Mouse (Mus musculus) bone marrow, adult 2 months (tissue): ENCODE results near the gene Acadm. TPM values are rescaled to one million over a fixed set of nuclear protein-coding genes. Genes with fewer than 3 reads are reported as not detected.

ENCODE experiments used
- H3K27ac ChIP-seq: fragments of 200-500 bp; 2 replicates; pipeline ENCODE4 v1.5.1; 2012; ENCODE audit warnings: low read depth, mild to moderate bottlenecking, control low read depth, inconsistent platforms, low read length; ENCODE audit not compliant: control insufficient read depth, poor library complexity, insufficient read depth
- H3K4me1 ChIP-seq: fragments of 200-500 bp; 2 replicates; pipeline ENCODE4 v1.6.1; 2011; ENCODE audit warnings: low read length; ENCODE audit not compliant: control insufficient read depth, insufficient read depth
- H3K4me3 ChIP-seq: fragments of 200-500 bp; replicated peaks from 2 replicates; pipeline ENCODE3; 2011; ENCODE audit warnings: mild to moderate bottlenecking, low read depth, low read length, control low read depth; ENCODE audit not compliant: control insufficient read depth
- CTCF ChIP-seq: fragments of 200-500 bp; IDR thresholded peaks from 2 replicates; pipeline ENCODE4 v1.5.1; 2011; ENCODE audit warnings: low read length, control low read depth; ENCODE audit not compliant: control insufficient read depth, insufficient read depth
- POLR2A ChIP-seq: fragments of 200-500 bp; IDR thresholded peaks from 2 replicates; pipeline ENCODE4 v1.6.1; 2011; ENCODE audit warnings: low read depth, mild to moderate bottlenecking, control low read depth, low read length, borderline replicate concordance; ENCODE audit not compliant: control insufficient read depth
- WGBS: fragments of 180-500 bp; shearing (Covaris S2); methylation state at CpG from one replicate; pipeline ENCODE4 v1.1.7; 2018; 5-methylcytosine and 5-hydroxymethylcytosine counted together
- polyA plus RNA-seq: library from polyadenylated mRNA; stranded (reverse); fragments of >200 nt; gene quantifications from 2 replicates; pipeline ENCODE4 v1.2.4, GENCODE M21; 2011; ENCODE audit warnings: low replicate concordance; ENCODE audit not compliant: missing spikeins, insufficient read depth, insufficient read length

Gene Acadm
- polyA plus RNA-seq, 1 experiment: 65.8 TPM

DNA sequence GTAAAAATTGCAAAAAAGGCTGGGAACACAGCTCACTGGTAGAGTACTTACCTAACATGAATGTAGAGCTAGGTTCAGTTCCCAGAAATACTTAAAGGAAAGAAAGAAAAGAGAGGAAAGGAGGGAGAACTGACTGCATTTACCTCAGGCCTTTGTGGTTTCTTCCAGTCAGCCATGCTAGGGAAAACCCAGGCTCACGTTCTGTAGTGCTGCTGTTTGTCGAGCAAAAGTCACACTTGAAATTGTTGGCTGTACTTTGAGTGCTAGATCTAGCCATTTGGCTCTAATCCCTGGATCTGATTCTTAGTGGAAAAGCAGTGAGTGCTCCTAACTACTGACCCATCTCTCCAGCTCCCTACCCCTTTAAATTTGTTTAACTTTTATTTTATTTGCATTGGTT is 3.7 kb upstream of the Acadm start:
- Histone ChIP-seq H3K27ac (no peak overlapping the region), H3K4me1 (peaks cover 1% of the 10 kb centered on the region; the same call in 1 of the 2 replicates), H3K4me3 (no peak overlapping the region)
- WGBS: 72% methylated on average over 2 of the region's 2 CpGs
- no peak for TF ChIP-seq POLR2A
- TF ChIP-seq CTCF: no peak

DNA sequence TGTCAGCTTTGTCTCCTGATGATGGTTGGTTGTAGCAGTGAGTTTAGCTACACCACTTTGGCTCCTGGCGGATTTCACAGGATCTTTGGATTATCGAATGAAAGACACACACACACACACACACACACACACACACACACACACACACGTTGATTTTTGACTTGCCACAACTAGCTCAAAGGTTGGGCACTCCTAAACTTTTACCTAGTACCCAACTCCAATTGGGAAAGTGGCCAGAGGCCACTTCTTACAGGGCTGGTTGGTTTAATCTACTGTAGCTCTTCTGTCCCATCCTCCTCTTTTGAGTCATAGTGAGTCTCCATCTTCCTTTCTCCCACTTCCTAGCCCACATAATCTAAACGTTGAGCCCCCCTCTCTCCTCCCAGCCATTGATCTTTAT is 2.8 kb upstream of the Acadm start:
- WGBS: 74% methylated on average over 4 of the region's 4 CpGs

DNA sequence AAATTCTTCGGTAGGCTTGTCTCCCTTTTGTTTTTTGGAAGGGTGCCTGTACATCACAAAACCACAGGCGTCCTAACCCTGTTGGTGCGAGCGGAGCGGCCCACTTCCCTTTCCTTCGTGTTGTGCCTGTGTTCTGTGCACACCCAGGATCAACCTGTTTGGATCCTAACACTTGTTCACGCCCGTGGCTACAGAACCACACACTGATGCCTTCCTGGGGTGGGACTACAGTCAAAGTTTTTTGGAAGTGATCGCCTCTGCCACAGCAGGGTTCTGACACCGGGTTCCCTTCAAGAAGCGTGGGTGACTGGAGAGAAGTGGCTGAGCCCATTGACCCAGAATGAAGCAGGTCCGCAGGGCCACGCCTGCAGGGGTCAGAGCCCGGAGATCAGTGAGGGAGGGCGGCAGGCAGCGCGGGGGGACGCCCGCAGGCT is 514 bp downstream of the Acadm start:
- peak overlapping the region; percentile 75 for H3K27ac ChIP-seq
- WGBS: under 1% methylated on average over 19 of the region's 19 CpGs
- H3K4me1 ChIP-seq: peaks cover 1% of the 10 kb centered on the region; the same call in 1 of the 2 replicates
- H3K4me3 ChIP-seq: peak overlapping the region; percentile 80
- no peak for TF ChIP-seq CTCF
- no peak for TF ChIP-seq POLR2A

More for the DNA sequence above, 2.8 kb upstream of the Acadm start:
- Histone ChIP-seq H3K27ac (no peak overlapping the region), H3K4me3 (no peak overlapping the region), H3K4me1 (peaks cover 1% of the 10 kb centered on the region; the same call in 1 of the 2 replicates)
- TF ChIP-seq CTCF (no peak), POLR2A (no peak)

DNA sequence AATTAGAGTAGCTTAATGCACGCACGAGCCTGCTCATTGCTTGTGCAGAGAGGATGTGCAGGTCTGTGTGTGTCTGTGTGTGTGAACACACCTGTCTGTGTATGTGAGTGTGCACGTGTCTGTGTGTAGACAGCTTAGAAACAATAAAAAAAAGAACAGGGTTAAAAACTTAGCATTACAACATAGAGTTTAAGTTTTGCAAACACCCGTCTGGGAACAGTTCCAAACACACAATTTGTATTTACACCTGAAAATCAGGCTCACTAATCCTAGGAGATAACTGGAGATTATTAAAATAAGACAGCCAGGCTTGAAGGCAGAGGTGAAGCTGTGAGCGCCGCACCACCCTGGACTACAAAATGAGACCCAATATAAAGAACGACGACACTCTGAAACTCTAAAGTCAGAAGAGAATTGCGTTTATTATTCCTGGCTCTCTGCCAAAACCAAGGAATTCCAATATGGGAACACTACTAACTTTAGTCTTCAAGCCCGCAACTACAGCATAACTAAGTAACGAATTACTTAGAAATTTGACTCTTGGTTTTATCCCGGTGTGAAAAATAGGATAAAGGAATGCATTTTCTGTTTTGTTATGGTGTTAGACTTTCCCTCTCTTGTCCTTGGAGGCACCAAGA is 1.3 kb downstream of the Acadm start:
- WGBS: 36% methylated on average over 12 of the region's 12 CpGs
- no peak for TF ChIP-seq POLR2A
- Histone ChIP-seq H3K4me1 (peaks cover 1% of the 10 kb centered on the region; the same call in 1 of the 2 replicates), H3K4me3 (no peak overlapping the region), H3K27ac (no peak overlapping the region)

DNA sequence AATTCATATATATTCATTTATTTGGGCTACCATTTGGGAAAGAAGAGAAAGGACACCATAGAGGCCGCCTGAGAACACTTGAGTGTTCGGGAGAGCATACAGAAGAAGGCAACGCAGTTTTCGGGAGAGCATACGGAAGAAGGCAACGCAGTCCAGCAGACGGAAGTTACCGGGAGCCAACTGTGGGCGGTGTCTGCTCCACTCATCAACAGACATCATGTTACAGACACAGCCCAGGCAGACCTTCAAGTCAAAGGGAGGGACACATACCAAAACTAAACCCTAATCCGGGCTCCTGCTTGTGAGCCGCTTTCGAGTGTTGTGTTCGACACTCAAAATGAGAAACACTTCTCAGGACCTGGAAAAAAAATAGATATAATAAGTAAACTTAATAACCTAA is 2.8 kb downstream of the Acadm start:
- Histone ChIP-seq H3K4me1 (peaks cover 1% of the 10 kb centered on the region; the same call in 1 of the 2 replicates), H3K4me3 (no peak overlapping the region), H3K27ac (no peak overlapping the region)
- TF ChIP-seq POLR2A: no peak
- TF ChIP-seq CTCF: no peak
- 93% methylated on average over 13 of the region's 13 CpGs for WGBS

DNA sequence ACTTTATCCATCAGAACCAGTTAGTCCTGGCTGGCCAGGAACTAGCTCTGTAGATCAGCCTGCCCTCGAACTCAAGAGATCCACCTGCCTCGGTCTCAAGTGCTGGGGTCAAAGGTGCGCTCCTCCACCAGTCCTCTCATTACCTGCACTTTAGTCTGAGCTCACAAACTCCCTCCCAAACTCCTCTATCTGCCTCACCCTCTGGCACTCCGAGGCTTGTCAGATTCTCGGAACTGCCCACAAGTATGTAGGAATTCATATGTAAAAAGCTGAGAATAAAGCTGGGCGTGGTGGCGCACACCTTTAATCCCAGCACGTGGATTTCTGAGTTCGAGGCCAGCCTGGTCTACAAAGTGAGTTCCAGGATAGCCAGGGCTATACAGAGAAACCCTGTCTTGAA is 3.9 kb downstream of the Acadm start:
- WGBS: 90% methylated on average over 9 of the region's 9 CpGs
- TF ChIP-seq CTCF: no peak
- no peak for TF ChIP-seq POLR2A
- Histone ChIP-seq H3K4me1 (peaks cover 1% of the 10 kb centered on the region; the same call in 1 of the 2 replicates), H3K4me3 (no peak overlapping the region), H3K27ac (no peak overlapping the region)

DNA sequence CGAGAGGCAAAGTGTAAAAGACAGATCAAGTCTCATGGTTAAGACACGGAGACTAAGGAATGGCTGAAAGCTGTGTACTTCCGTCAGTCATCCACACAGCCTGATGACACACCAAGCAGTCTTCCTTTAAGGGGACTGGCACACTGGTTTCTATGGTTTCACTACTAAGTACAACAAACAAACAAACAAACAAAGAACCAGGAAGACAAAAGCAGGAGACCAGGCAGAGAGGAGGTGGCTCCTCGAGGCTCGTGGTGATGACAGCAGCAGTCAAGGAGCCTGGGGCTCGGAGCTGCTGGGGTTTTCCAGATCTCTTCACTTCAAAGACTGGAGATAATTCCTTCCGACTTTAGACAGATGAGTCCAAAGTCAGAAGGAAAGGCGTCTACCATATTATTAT is 4.4 kb downstream of the Acadm start:
- Histone ChIP-seq H3K4me1 (peaks cover 1% of the 10 kb centered on the region; the same call in 1 of the 2 replicates), H3K4me3 (no peak overlapping the region), H3K27ac (no peak overlapping the region)
- 85% methylated on average over 8 of the region's 8 CpGs for whole genome bisulfite sequencing
- TF ChIP-seq POLR2A (no peak), CTCF (no peak)

DNA sequence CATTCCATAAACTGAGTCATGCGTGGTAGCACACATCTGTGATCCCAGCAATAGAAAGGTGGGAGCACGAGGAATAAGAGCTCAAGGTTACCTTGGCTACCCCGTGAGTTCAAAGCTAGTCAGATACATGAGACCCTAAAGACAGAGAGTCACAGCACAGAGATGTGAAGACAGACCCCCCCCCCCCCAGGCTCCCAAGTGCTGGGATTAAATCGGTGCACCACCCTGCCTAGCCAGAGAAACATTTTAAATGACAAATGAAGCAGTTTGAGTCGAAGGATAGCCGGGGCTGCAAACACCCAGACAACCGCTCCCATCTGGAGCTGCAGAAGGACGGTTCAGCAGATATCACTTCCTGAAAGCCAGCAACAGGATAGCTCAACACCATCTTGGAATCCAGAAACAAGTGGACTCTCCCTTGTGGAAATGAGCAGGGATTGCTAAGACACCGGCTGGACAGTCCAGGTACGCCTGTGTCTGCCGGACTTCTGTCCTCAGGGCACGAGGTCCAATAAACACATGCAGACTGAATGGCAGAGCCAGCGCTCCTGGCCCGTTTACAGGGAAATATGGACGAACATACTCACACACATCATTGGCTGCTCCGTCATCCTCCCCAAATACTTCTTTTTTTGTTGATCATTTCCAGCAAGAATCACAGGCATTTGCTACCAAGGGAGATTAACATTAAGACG is 7.2 kb downstream of the Acadm start:
- Histone ChIP-seq H3K4me1 (no peaks in the 10 kb centered on the region), H3K4me3 (no peak overlapping the region), H3K27ac (no peak overlapping the region)
- TF ChIP-seq CTCF: no peak
- no peak for TF ChIP-seq POLR2A
- 87% methylated on average over 17 of the region's 17 CpGs for WGBS
